Comparison of ENCODE assay signal across 8 mouse cellular contexts in genomic region chr9:119101992-119102782, GRCm38 (mm10). TPM values are rescaled to one million over a fixed set of nuclear protein-coding genes. Genes with fewer than 3 reads are reported as not detected.
DNase-seq lines count a peak whose midpoint lies in the region; ATAC-seq lines count a peak whose summit lies in the region.

Gene Dlec1 (plus strand): TSS chr9:119102478.

- peak; percentile 98 for DNase-seq in R1 (ENCODE audit: low read depth, low spot score)
- peak; percentile 70 to 77 for DNase-seq in cerebellum, postnatal 10 days
- DNase-seq in frontal cortex, postnatal 36 days (ENCODE audit: low spot score in 2 of 2) = peak; percentile 73 to 89
- DNase-seq in layer of hippocampus, postnatal 36 days = peak; percentile 72 to 79
- DNase-seq in lung, postnatal 14 days = peak; percentile 70
- peak; percentile 89 for DNase-seq in right cerebral cortex, adult 18-20 months
- DNase-seq in yolk sac, embryonic 10.5 days (ENCODE audit: low spot score) = peak; percentile 86

- 0 out of 2 replicates have a peak within 1 kb of the TSS, but pooled peaks have one; percentile 48 for H3K27ac ChIP-seq in hindbrain, embryonic 16.5 days (ENCODE audit: low read depth, low read length)

- no peaks in the 10 kb centered on the region for H3K9me3 ChIP-seq in hindbrain, embryonic 16.5 days (ENCODE audit: control insufficient read depth, low read length)

- H3K4me1 ChIP-seq in hindbrain, embryonic 16.5 days (ENCODE audit: control insufficient read depth, insufficient read depth, low read depth, low read length) = no peaks in the 10 kb centered on the region; the same call in 1 of the 2 replicates

- peak; percentile 94 for ATAC-seq in hindbrain, embryonic 16.5 days

- H3K36me3 ChIP-seq in hindbrain, embryonic 16.5 days (ENCODE audit: control insufficient read depth, insufficient read depth, low read length) = no peaks in the 10 kb centered on the region

- peak within 1 kb of the TSS; percentile 67 for H3K9ac ChIP-seq in hindbrain, embryonic 16.5 days (ENCODE audit: low read depth, low read length)

- peaks cover 6% of the 10 kb centered on the region; the same call in 1 of the 2 replicates for H3K27me3 ChIP-seq in hindbrain, embryonic 16.5 days (replicated peaks; ENCODE audit: control insufficient read depth, insufficient read depth, low read length)

- H3K4me2 ChIP-seq in hindbrain, embryonic 16.5 days (ENCODE audit: low read length) = peak within 1 kb of the TSS; percentile 81

- WGBS in hindbrain, embryonic 16.5 days = 2% methylated on average over 44 of the region's 44 CpGs

- peak within 1 kb of the TSS; percentile 76 for H3K4me3 ChIP-seq in hindbrain, embryonic 16.5 days (ENCODE audit: low read length)

RNA-seq across cellular contexts. Expression of gene Dlec1, which starts in this region (rescaled TPM):
- polyA plus RNA-seq in hindbrain, embryonic 16.5 days (2015; fragmentation: Nextera tagmentation; extraction: Ambion mirVana) = 0.77 and 2.9 TPM in 2 replicates
- 1 to 10 TPM; 4.3 to 4.4 TPM for total RNA-seq in layer of hippocampus, postnatal 36 days (2021)

Comparison
In these comparisons a context has a peak if more than half of its experiments do, and no peak if none do; other contexts are left out.
1. Peak in every context shown above with its lines: DNase-seq, ATAC-seq, H3K4me3 ChIP-seq and H3K27ac ChIP-seq.